In the genomic region with DNA sequence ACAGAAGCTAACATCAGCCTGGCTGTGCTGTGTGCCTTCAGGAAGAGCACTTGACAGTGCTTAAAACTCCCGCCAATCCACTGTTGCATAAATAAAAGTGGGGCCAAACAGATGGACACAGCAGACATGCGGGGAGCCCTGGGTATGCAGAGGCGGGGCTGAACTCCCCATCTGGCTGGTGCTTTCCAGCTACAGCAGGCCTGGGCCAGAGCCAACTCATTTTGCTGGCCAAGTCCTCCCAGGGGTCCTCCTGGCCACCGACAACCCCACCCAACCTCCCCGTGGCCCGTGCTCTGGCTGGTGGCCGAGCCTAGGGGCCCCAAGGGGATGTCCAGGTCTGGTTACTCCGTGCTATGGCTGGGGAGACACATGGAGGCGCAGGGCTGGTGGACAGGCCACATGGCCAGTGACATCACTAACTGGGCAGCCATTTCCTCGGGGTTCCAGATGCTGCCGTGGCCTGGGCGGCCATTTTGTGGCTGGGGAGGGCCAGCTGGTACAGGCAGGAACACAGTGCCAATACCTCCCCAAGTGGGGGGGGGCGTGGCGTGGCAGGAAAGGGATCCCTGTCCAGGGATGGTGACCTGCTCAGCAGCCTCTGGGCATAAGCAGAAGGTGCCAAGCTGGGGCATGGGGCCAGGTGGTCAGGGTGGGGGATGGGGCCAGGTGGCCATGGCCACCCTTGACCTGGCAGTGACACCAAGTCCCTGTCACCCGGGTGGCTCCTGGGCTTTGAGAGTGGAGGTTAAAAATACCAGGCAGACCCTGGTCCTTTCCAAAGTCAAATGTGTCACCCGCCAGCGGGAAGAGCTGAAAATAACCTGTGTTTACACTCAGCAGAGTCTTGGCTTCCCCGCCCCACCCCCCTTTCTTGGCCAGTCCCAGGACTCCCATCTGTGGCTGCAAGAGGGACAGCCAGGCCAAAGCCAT, we compare ENCODE assay signal across 7 mouse cellular contexts. TPM values are rescaled to one million over a fixed set of nuclear protein-coding genes. Genes with fewer than 3 reads are reported as not detected.
A peak's percentile ranks its signal among the peaks of the same experiment; 100 is the strongest.
DNase-seq lines count a peak whose midpoint lies in the region; ATAC-seq and TF ChIP-seq lines count a peak whose summit lies in the region.

No protein-coding gene starts in this region.

- no peak overlapping the region for H3K4me2 ChIP-seq in liver, embryonic 11.5 days

- H3K27me3 ChIP-seq in liver, embryonic 11.5 days (replicated peaks; ENCODE audit: control insufficient read depth, insufficient read depth, low read length) = peaks cover 17% of the 10 kb centered on the region

- H3K27ac ChIP-seq in liver, embryonic 11.5 days (ENCODE audit: low read depth, low read length) = peak overlapping the region; percentile 62
- H3K27ac ChIP-seq in olfactory bulb, adult 2 months (ENCODE audit: insufficient read depth, low read depth, low read length) = peak overlapping the region; percentile 88

- no peak overlapping the region for H3K4me3 ChIP-seq in liver, embryonic 11.5 days (ENCODE audit: low read depth, low read length)
- no peak overlapping the region for H3K4me3 ChIP-seq in olfactory bulb, adult 2 months (ENCODE audit: insufficient read depth, low read depth, low read length)

- peak; percentile 91 for DNase-seq in adrenal gland, postnatal 14 days
- DNase-seq in cerebellum, postnatal 14 days = peak; percentile 95
- peak; percentile 95 to 97 for DNase-seq in heart, adult 18-20 months
- peak; percentile 93 for DNase-seq in kidney, adult 11 months
- no peak for DNase-seq in liver, embryonic 11.5 days (ENCODE audit: low spot score)

- no peak; the same call in 1 of the 2 replicates for TF ChIP-seq CTCF in olfactory bulb, adult 2 months (IDR thresholded peaks at IDR 0.05; ENCODE audit: insufficient read depth, low read depth, low read length)

- H3K36me3 ChIP-seq in liver, embryonic 11.5 days (ENCODE audit: control insufficient read depth, insufficient read depth, low read length) = no peaks in the 10 kb centered on the region; the same call in 1 of the 2 replicates

- ATAC-seq in liver, embryonic 11.5 days (replicated peaks; ENCODE audit: low FRiP score) = no peak
- no peak for ATAC-seq in monocyte, adult 5-6 weeks (replicated peaks; ENCODE audit: insufficient number of reproducible peaks, low FRiP score, low TSS enrichment, poor library complexity, severe bottlenecking)

- no peak for TF ChIP-seq POLR2A in olfactory bulb, adult 2 months (IDR thresholded peaks at IDR 0.05; ENCODE audit: insufficient read depth, low read depth, low read length)

- peaks cover 89% of the 10 kb centered on the region for H3K4me1 ChIP-seq in liver, embryonic 11.5 days (replicated peaks; ENCODE audit: control insufficient read depth, insufficient read depth, low read length)
- peaks cover 97% of the 10 kb centered on the region for H3K4me1 ChIP-seq in olfactory bulb, adult 2 months (ENCODE audit: control insufficient read depth, insufficient read depth, low read length)

- H3K9ac ChIP-seq in liver, embryonic 11.5 days (ENCODE audit: low read depth, low read length) = no peak overlapping the region

- WGBS in liver, embryonic 11.5 days = 75% methylated on average over 18 of the region's 18 CpGs
- 31% methylated on average over 18 of the region's 18 CpGs for WGBS in olfactory bulb, adult 2 months

- no peaks in the 10 kb centered on the region for H3K9me3 ChIP-seq in liver, embryonic 11.5 days (ENCODE audit: control insufficient read depth, low read length)

RNA-seq across cellular contexts. Expression of gene Smim24, which starts 18.9 kb away (rescaled TPM):
- total RNA-seq in adrenal gland, postnatal 14 days (2021) = 0.94 and 1.9 TPM in 2 replicates
- 1 to 10 TPM; 1.9 to 2.2 TPM for total RNA-seq in heart, adult 18-20 months (2021)
- polyA plus RNA-seq in liver, embryonic 11.5 days (2014; fragmentation: Nextera tagmentation; extraction: Ambion mirVana) = 3.8 and 4.5 TPM in 2 replicates
- polyA plus RNA-seq in olfactory bulb, adult 2 months (2012; ENCODE audit: insufficient read depth, insufficient read length, low replicate concordance, missing spikeins) = not detected in 2 replicates
- total RNA-seq in monocyte, adult 5-6 weeks (2017) = 3.9 to 7.9 TPM (median 6.3 TPM) in 3 replicates

RNA-seq across cellular contexts. Expression of gene Gm48552, which starts 22.9 kb away (rescaled TPM):
- total RNA-seq in adrenal gland, postnatal 14 days (2021) = 0.64 and 2.1 TPM in 2 replicates
- total RNA-seq in heart, adult 18-20 months (2021) = under 1 TPM in 1 of 2 experiments, not detected in 1; 0.51 TPM
- polyA plus RNA-seq in liver, embryonic 11.5 days (2014; fragmentation: Nextera tagmentation; extraction: Ambion mirVana) = 0.62 and 0.67 TPM in 2 replicates
- not detected in 2 replicates for polyA plus RNA-seq in olfactory bulb, adult 2 months (2012; ENCODE audit: insufficient read depth, insufficient read length, low replicate concordance, missing spikeins)
- not detected in 3 replicates for total RNA-seq in monocyte, adult 5-6 weeks (2017)

RNA-seq across cellular contexts. Expression of gene Gm48551, which starts 27.5 kb away (rescaled TPM):
- total RNA-seq in adrenal gland, postnatal 14 days (2021) = 0.48 and 1.6 TPM in 2 replicates
- 1 to 10 TPM in 1 of 2 experiments, under 1 TPM in 1; 0.65 to 2.3 TPM for total RNA-seq in heart, adult 18-20 months (2021)
- 1.3 and 1.9 TPM in 2 replicates for polyA plus RNA-seq in liver, embryonic 11.5 days (2014; fragmentation: Nextera tagmentation; extraction: Ambion mirVana)
- not detected in 2 replicates for polyA plus RNA-seq in olfactory bulb, adult 2 months (2012; ENCODE audit: insufficient read depth, insufficient read length, low replicate concordance, missing spikeins)
- 2.3 to 3.7 TPM in 2 of 3 replicates, not detected in the other for total RNA-seq in monocyte, adult 5-6 weeks (2017)

RNA-seq across cellular contexts. Expression of gene Dohh, which starts 27.5 kb away (rescaled TPM):
- total RNA-seq in adrenal gland, postnatal 14 days (2021) = 52.6 and 55.6 TPM in 2 replicates
- total RNA-seq in heart, adult 18-20 months (2021) = 10 to 100 TPM; 49.9 to 59.6 TPM
- 97.4 and 99.3 TPM in 2 replicates for polyA plus RNA-seq in liver, embryonic 11.5 days (2014; fragmentation: Nextera tagmentation; extraction: Ambion mirVana)
- not detected in 2 replicates for polyA plus RNA-seq in olfactory bulb, adult 2 months (2012; ENCODE audit: insufficient read depth, insufficient read length, low replicate concordance, missing spikeins)
- total RNA-seq in monocyte, adult 5-6 weeks (2017) = 18.6 to 22.3 TPM (median 20.9 TPM) in 3 replicates

RNA-seq across cellular contexts. Expression of gene Fzr1, which starts 33.4 kb away (rescaled TPM):
- total RNA-seq in adrenal gland, postnatal 14 days (2021) = 40.5 and 43.3 TPM in 2 replicates
- 10 to 100 TPM; 27.6 to 35.6 TPM for total RNA-seq in heart, adult 18-20 months (2021)
- polyA plus RNA-seq in liver, embryonic 11.5 days (2014; fragmentation: Nextera tagmentation; extraction: Ambion mirVana) = 74.0 and 75.9 TPM in 2 replicates
- not detected in 2 replicates for polyA plus RNA-seq in olfactory bulb, adult 2 months (2012; ENCODE audit: insufficient read depth, insufficient read length, low replicate concordance, missing spikeins)
- total RNA-seq in monocyte, adult 5-6 weeks (2017) = 8.2 to 12.9 TPM (median 11.7 TPM) in 3 replicates
